Mouse (Mus musculus): ENCODE measurements at regions not wholly inside any gene's neighbourhood (a gene's known extent, or its start where the extent isn't known, plus 50 kb on each side); places are given as distances from the start of the nearest gene placed in this dataset.
A peak's percentile ranks its signal among the peaks of the same experiment; 100 is the strongest.

GRCm38 (mm10) chr15:61415626-61416025 is 492.8 kb upstream of the A1bg start:
- DNase-seq (ENCODE audit: low spot score in 2 of 2) = no peak

GRCm38 (mm10) chr15:61411821-61412220 is 489.0 kb upstream of the A1bg start:
- DNase-seq (ENCODE audit: low spot score in 2 of 2) = no peak

GRCm38 (mm10) chr15:61410789-61411188 is 488.0 kb upstream of the A1bg start:
- no peak for DNase-seq (ENCODE audit: low spot score in 2 of 2)

GRCm38 (mm10) chr15:61408621-61409020 is 485.8 kb upstream of the A1bg start:
- no peak for DNase-seq (ENCODE audit: low spot score in 2 of 2)

- DNase-seq (ENCODE audit: low spot score in 2 of 2) = no peak
Observed at GRCm38 (mm10) chr15:61400720-61401119, 477.9 kb upstream of the A1bg start.

GRCm38 (mm10) chr15:61399971-61400370 is 477.2 kb upstream of the A1bg start:
- DNase-seq (ENCODE audit: low spot score in 2 of 2) = no peak

GRCm38 (mm10) chr15:61398829-61399228 is 476.0 kb upstream of the A1bg start:
- no peak for DNase-seq (ENCODE audit: low spot score in 2 of 2)

GRCm38 (mm10) chr15:61397061-61397460 is 474.2 kb upstream of the A1bg start:
- DNase-seq (ENCODE audit: low spot score in 2 of 2) = no peak

GRCm38 (mm10) chr15:61395296-61395826 is 472.5 kb upstream of the A1bg start:
- DNase-seq (ENCODE audit: low spot score in 2 of 2) = peak in 1 of 2 experiments; percentile 28

- DNase-seq (ENCODE audit: low spot score in 2 of 2) = no peak
Observed at GRCm38 (mm10) chr15:61380666-61381065, 457.9 kb upstream of the A1bg start.

- no peak for DNase-seq (ENCODE audit: low spot score in 2 of 2)
Observed at GRCm38 (mm10) chr15:61366276-61366675, 443.5 kb upstream of the A1bg start.

GRCm38 (mm10) chr15:61365511-61365910 is 442.7 kb upstream of the A1bg start:
- DNase-seq (ENCODE audit: low spot score in 2 of 2) = no peak

- DNase-seq (ENCODE audit: low spot score in 2 of 2) = no peak
Observed at GRCm38 (mm10) chr15:61364461-61364860, 441.6 kb upstream of the A1bg start.

GRCm38 (mm10) chr15:61361254-61361653 is 438.4 kb upstream of the A1bg start:
- no peak for DNase-seq (ENCODE audit: low spot score in 2 of 2)

GRCm38 (mm10) chr15:61355344-61355743 is 432.5 kb upstream of the A1bg start:
- no peak for DNase-seq (ENCODE audit: low spot score in 2 of 2)

- DNase-seq (ENCODE audit: low spot score in 2 of 2) = no peak
Observed at GRCm38 (mm10) chr15:61351729-61352342, 429.0 kb upstream of the A1bg start.

- no peak for DNase-seq (ENCODE audit: low spot score in 2 of 2)
Observed at GRCm38 (mm10) chr15:61345101-61345500, 422.3 kb upstream of the A1bg start.

- DNase-seq (ENCODE audit: low spot score in 2 of 2) = no peak
Observed at GRCm38 (mm10) chr15:61342618-61343017, 419.8 kb upstream of the A1bg start.

GRCm38 (mm10) chr15:61327925-61328324 is 405.1 kb upstream of the A1bg start:
- no peak for DNase-seq (ENCODE audit: low spot score in 2 of 2)

GRCm38 (mm10) chr15:61322243-61322642 is 399.4 kb upstream of the A1bg start:
- DNase-seq (ENCODE audit: low spot score in 2 of 2) = no peak

GRCm38 (mm10) chr15:61309452-61310165 is 386.8 kb upstream of the A1bg start:
- DNase-seq (ENCODE audit: low spot score in 2 of 2) = no peak

- DNase-seq (ENCODE audit: low spot score in 2 of 2) = peak in 1 of 2 experiments; percentile 40
Observed at GRCm38 (mm10) chr15:61308936-61309335, 386.1 kb upstream of the A1bg start.

- DNase-seq (ENCODE audit: low spot score in 2 of 2) = no peak
Observed at GRCm38 (mm10) chr15:61304546-61304945, 381.7 kb upstream of the A1bg start.

Measured in adrenal gland, adult 18-20 months (tissue).